Mouse (Mus musculus): ENCODE results near the gene Dpp6. TPM values are rescaled to one million over a fixed set of nuclear protein-coding genes. Genes with fewer than 3 reads are reported as not detected.

Dpp6 gene
- polyA plus RNA-seq, 2 experiments = 2.4 to 5.0 TPM

- no peak overlapping the region for H3K4me3 ChIP-seq (replicated peaks; ENCODE audit: low read length)
- no peak overlapping the region for H3K27ac ChIP-seq (replicated peaks; ENCODE audit: low read depth, low read length)
- H3K9ac ChIP-seq (ENCODE audit: low read depth, low read length, severe bottlenecking) = no peak overlapping the region
- H3K27me3 ChIP-seq (ENCODE audit: control insufficient read depth, insufficient read depth, low read length) = no peaks in the 10 kb centered on the region
- DNase-seq (ENCODE audit: low spot score) (no peak), ATAC-seq (ENCODE audit: low FRiP score, low read depth) (no peak)
- no peaks in the 10 kb centered on the region for H3K4me1 ChIP-seq (ENCODE audit: control insufficient read depth, insufficient read depth, low read length)
- H3K9me3 ChIP-seq (ENCODE audit: control insufficient read depth, low read length) = no peaks in the 10 kb centered on the region
- no peak for TF ChIP-seq POLR2A (IDR thresholded peaks at IDR 0.05; ENCODE audit: borderline replicate concordance, extremely low read depth, insufficient read depth, insufficient read length)
- H3K36me3 ChIP-seq (ENCODE audit: control insufficient read depth, insufficient read depth, low read length) = no peaks in the 10 kb centered on the region
- no peak overlapping the region for H3K4me2 ChIP-seq (replicated peaks; ENCODE audit: low read depth, low read length, severe bottlenecking)
- 72% methylated on average over 3 of the region's 3 CpGs for WGBS
Observed at GRCm38 (mm10) chr5:27423766-27424165, 606.8 kb downstream of the Dpp6 start.

- Histone ChIP-seq H3K27ac (replicated peaks; ENCODE audit: low read depth, low read length) (no peak overlapping the region), H3K9ac (ENCODE audit: low read depth, low read length, severe bottlenecking) (no peak overlapping the region), H3K4me3 (replicated peaks; ENCODE audit: low read length) (no peak overlapping the region), H3K4me1 (ENCODE audit: control insufficient read depth, insufficient read depth, low read length) (no peaks in the 10 kb centered on the region), H3K9me3 (ENCODE audit: control insufficient read depth, low read length) (no peaks in the 10 kb centered on the region), H3K4me2 (replicated peaks; ENCODE audit: low read depth, low read length, severe bottlenecking) (no peak overlapping the region), H3K36me3 (ENCODE audit: control insufficient read depth, insufficient read depth, low read length) (no peaks in the 10 kb centered on the region), H3K27me3 (ENCODE audit: control insufficient read depth, insufficient read depth, low read length) (no peaks in the 10 kb centered on the region)
- ATAC-seq (ENCODE audit: low FRiP score, low read depth) = no peak
- TF ChIP-seq POLR2A (IDR thresholded peaks at IDR 0.05; ENCODE audit: borderline replicate concordance, extremely low read depth, insufficient read depth, insufficient read length) = no peak
- DNase-seq (ENCODE audit: low spot score) = no peak
- 61% methylated on average over 3 of the region's 3 CpGs for WGBS
Observed at GRCm38 (mm10) chr5:27424484-27425080, 607.6 kb downstream of the Dpp6 start.

GRCm38 (mm10) chr5:27426200-27426599 lies 609.2 kb downstream of the Dpp6 start:
- H3K27me3 ChIP-seq (ENCODE audit: control insufficient read depth, insufficient read depth, low read length) = no peaks in the 10 kb centered on the region
- WGBS = 59% methylated on average over 1 of the region's 1 CpGs

GRCm38 (mm10) chr5:27433584-27433983 lies 616.6 kb downstream of the Dpp6 start:
- Histone ChIP-seq H3K9me3 (ENCODE audit: control insufficient read depth, low read length) (no peaks in the 10 kb centered on the region), H3K4me1 (ENCODE audit: control insufficient read depth, insufficient read depth, low read length) (no peaks in the 10 kb centered on the region), H3K36me3 (ENCODE audit: control insufficient read depth, insufficient read depth, low read length) (no peaks in the 10 kb centered on the region), H3K27me3 (ENCODE audit: control insufficient read depth, insufficient read depth, low read length) (no peaks in the 10 kb centered on the region), H3K4me3 (replicated peaks; ENCODE audit: low read length) (no peak overlapping the region), H3K4me2 (replicated peaks; ENCODE audit: low read depth, low read length, severe bottlenecking) (no peak overlapping the region), H3K9ac (ENCODE audit: low read depth, low read length, severe bottlenecking) (no peak overlapping the region), H3K27ac (replicated peaks; ENCODE audit: low read depth, low read length) (no peak overlapping the region)
- no peak for ATAC-seq (ENCODE audit: low FRiP score, low read depth)
- no peak for TF ChIP-seq POLR2A (IDR thresholded peaks at IDR 0.05; ENCODE audit: borderline replicate concordance, extremely low read depth, insufficient read depth, insufficient read length)
- DNase-seq (ENCODE audit: low spot score) = no peak

More at GRCm38 (mm10) chr5:27426200-27426599, 609.2 kb downstream of the Dpp6 start:
- Histone ChIP-seq H3K27ac (replicated peaks; ENCODE audit: low read depth, low read length) (no peak overlapping the region), H3K4me1 (ENCODE audit: control insufficient read depth, insufficient read depth, low read length) (no peaks in the 10 kb centered on the region), H3K36me3 (ENCODE audit: control insufficient read depth, insufficient read depth, low read length) (no peaks in the 10 kb centered on the region), H3K4me3 (replicated peaks; ENCODE audit: low read length) (no peak overlapping the region), H3K9ac (ENCODE audit: low read depth, low read length, severe bottlenecking) (no peak overlapping the region), H3K9me3 (ENCODE audit: control insufficient read depth, low read length) (no peaks in the 10 kb centered on the region), H3K4me2 (replicated peaks; ENCODE audit: low read depth, low read length, severe bottlenecking) (no peak overlapping the region)
- ATAC-seq (ENCODE audit: low FRiP score, low read depth) (no peak), DNase-seq (ENCODE audit: low spot score) (no peak)
- no peak for TF ChIP-seq POLR2A (IDR thresholded peaks at IDR 0.05; ENCODE audit: borderline replicate concordance, extremely low read depth, insufficient read depth, insufficient read length)

GRCm38 (mm10) chr5:27453201-27453845 lies 636.3 kb downstream of the Dpp6 start:
- Histone ChIP-seq H3K27me3 (ENCODE audit: control insufficient read depth, insufficient read depth, low read length) (no peaks in the 10 kb centered on the region), H3K4me1 (ENCODE audit: control insufficient read depth, insufficient read depth, low read length) (no peaks in the 10 kb centered on the region), H3K4me2 (replicated peaks; ENCODE audit: low read depth, low read length, severe bottlenecking) (no peak overlapping the region), H3K27ac (replicated peaks; ENCODE audit: low read depth, low read length) (no peak overlapping the region), H3K9ac (ENCODE audit: low read depth, low read length, severe bottlenecking) (no peak overlapping the region), H3K36me3 (ENCODE audit: control insufficient read depth, insufficient read depth, low read length) (no peaks in the 10 kb centered on the region), H3K9me3 (ENCODE audit: control insufficient read depth, low read length) (no peaks in the 10 kb centered on the region), H3K4me3 (replicated peaks; ENCODE audit: low read length) (no peak overlapping the region)
- no peak for ATAC-seq (ENCODE audit: low FRiP score, low read depth)
- WGBS = 40% methylated on average over 3 of the region's 3 CpGs
- TF ChIP-seq POLR2A (IDR thresholded peaks at IDR 0.05; ENCODE audit: borderline replicate concordance, extremely low read depth, insufficient read depth, insufficient read length) = no peak
- no peak for DNase-seq (ENCODE audit: low spot score)

Measured in limb, embryonic 14.5 days (tissue).